Comparison of ENCODE assay signal across 21 mouse cellular contexts in the genomic region with DNA sequence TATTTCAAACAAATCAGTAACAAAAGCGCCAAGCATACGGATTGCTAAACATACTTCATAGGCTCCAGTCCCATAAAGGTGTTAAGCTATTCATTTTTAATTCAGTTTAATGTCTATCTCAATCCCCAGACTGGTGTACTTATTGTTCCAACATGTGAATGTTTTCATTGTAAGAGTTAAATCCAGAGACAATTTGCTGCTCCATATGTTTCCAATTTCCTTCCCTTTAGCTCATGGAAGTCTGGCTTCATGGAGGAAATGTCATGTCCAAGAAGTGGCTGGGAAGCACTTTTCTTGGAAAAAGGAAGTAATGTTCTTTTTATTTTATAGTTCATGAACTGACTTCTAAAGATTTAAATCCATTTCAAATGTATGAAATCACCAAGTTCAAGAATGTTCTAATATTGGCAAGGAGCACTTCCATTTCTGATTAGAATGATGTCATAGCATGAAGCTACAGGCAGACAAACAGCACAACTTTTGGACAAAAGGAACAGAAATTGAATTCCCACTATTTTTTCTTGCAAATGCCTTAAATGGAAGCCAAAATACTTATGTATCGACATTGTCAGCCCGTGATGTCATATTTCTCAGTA.
DNase-seq lines count a peak whose midpoint lies in the region; ATAC-seq lines count a peak whose summit lies in the region.
"Had no signal": no experiment of that assay in that cellular context is flagged by ENCODE, and none has a peak within 500 bp of the region (broad histone marks: within the 10 kb centered on the region; RNA-seq: fewer than 3 reads in every experiment).

No protein-coding gene starts in this region.

- H3K27ac ChIP-seq in limb, embryonic 13.5 days, result no peak overlapping the region
- H3K27ac ChIP-seq: hindbrain, postnatal 0 days; liver, embryonic 13.5 days; midbrain, embryonic 12.5 days; neural tube, embryonic 12.5 days had no signal

- H3K9me3 ChIP-seq in limb, embryonic 13.5 days, result no peaks in the 10 kb centered on the region
- H3K9me3 ChIP-seq: heart, embryonic 12.5 days; liver, embryonic 13.5 days; midbrain, embryonic 12.5 days; neural tube, embryonic 12.5 days had no signal

- no peak overlapping the region for H3K4me3 ChIP-seq in limb, embryonic 13.5 days
- H3K4me3 ChIP-seq: heart, embryonic 12.5 days; liver, embryonic 13.5 days; midbrain, embryonic 12.5 days; neural tube, embryonic 12.5 days had no signal

- no peak overlapping the region for H3K4me2 ChIP-seq in limb, embryonic 13.5 days (replicated peaks)
- H3K4me2 ChIP-seq: heart, embryonic 12.5 days; liver, embryonic 13.5 days; midbrain, embryonic 12.5 days; neural tube, embryonic 12.5 days had no signal

- no peaks in the 10 kb centered on the region for H3K4me1 ChIP-seq in limb, embryonic 13.5 days
- H3K4me1 ChIP-seq: heart, embryonic 12.5 days; liver, embryonic 13.5 days; midbrain, embryonic 12.5 days; neural tube, embryonic 12.5 days had no signal

- no peaks in the 10 kb centered on the region for H3K27me3 ChIP-seq in limb, embryonic 13.5 days
- H3K27me3 ChIP-seq: heart, embryonic 12.5 days; liver, embryonic 13.5 days; midbrain, embryonic 12.5 days; neural tube, embryonic 12.5 days had no signal

- peak; percentile 41 for DNase-seq in 3T3-L1 (ENCODE audit: low read depth, low spot score)
- DNase-seq in Muller cell, postnatal 12 days (ENCODE audit: inconsistent ontology term), result peak; percentile 4
- peak; percentile 14 for DNase-seq in embryo, embryonic 9.5 days (ENCODE audit: extremely low spot score)
- no peak for DNase-seq in frontal cortex, postnatal 36 days (ENCODE audit: low spot score in 2 of 2)
- DNase-seq in retina, postnatal 1 day, result no peak
- no peak for DNase-seq in thymus, postnatal 10 days (ENCODE audit: low spot score in 2 of 2)
- DNase-seq: adrenal gland, postnatal 25 days; cerebellum, adult 18-20 months; cerebellum, postnatal 25 days; heart, postnatal 4 days; kidney, adult 18-20 months; kidney, postnatal 14 days; liver, embryonic 13.5 days; thymus, postnatal 4 days had no signal

- H3K9ac ChIP-seq in limb, embryonic 13.5 days, result no peak overlapping the region
- H3K9ac ChIP-seq: heart, embryonic 12.5 days; liver, embryonic 13.5 days; midbrain, embryonic 12.5 days; neural tube, embryonic 12.5 days had no signal

- WGBS in limb, embryonic 13.5 days, result 40% methylated on average over 4 of the region's 4 CpGs

- H3K36me3 ChIP-seq in limb, embryonic 13.5 days, result no peaks in the 10 kb centered on the region
- H3K36me3 ChIP-seq: heart, embryonic 12.5 days; liver, embryonic 13.5 days; midbrain, embryonic 12.5 days; neural tube, embryonic 12.5 days had no signal

- ATAC-seq in limb, embryonic 13.5 days (ENCODE audit: low FRiP score, low read depth), result 0 out of 2 replicates have a peak, but pooled peaks have one; percentile 54
- ATAC-seq: activated CD4-positive, CD25-positive, alpha-beta regulatory T cell, adult 4 months; hindbrain, postnatal 0 days; lung, postnatal 0 days had no signal

Comparison
In these comparisons a context has a peak if more than half of its experiments do, and no peak if none do; other contexts are left out.
1. DNase-seq: peak in 3T3-L1 (single experiment), Muller cell, postnatal 12 days (single experiment) and embryo, embryonic 9.5 days (single experiment); none in frontal cortex, postnatal 36 days (0 of 2), retina, postnatal 1 day (single experiment) and thymus, postnatal 10 days (0 of 2).